Mouse (Mus musculus): ENCODE measurements at regions not wholly inside any gene's neighbourhood (a gene's known extent, or its start where the extent isn't known, plus 50 kb on each side); places are given as distances from the start of the nearest gene placed in this dataset.

GRCm38 (mm10) chr7:111164994-111165393 is 82.2 kb upstream of the Eif4g2 start:
- DNase-seq = no peak

- no peak for DNase-seq
Observed at GRCm38 (mm10) chr7:111164276-111164675, 81.4 kb upstream of the Eif4g2 start.

GRCm38 (mm10) chr7:111163861-111164260 is 81.0 kb upstream of the Eif4g2 start:
- no peak for DNase-seq

- no peak for DNase-seq
Observed at GRCm38 (mm10) chr7:111163321-111163720, 80.5 kb upstream of the Eif4g2 start.

GRCm38 (mm10) chr7:111158791-111159286 is 76.0 kb upstream of the Eif4g2 start:
- no peak for DNase-seq

GRCm38 (mm10) chr7:111157754-111158325 is 75.0 kb upstream of the Eif4g2 start:
- no peak for DNase-seq

GRCm38 (mm10) chr7:111157287-111157686 is 74.5 kb upstream of the Eif4g2 start:
- DNase-seq = peak; percentile 22

GRCm38 (mm10) chr7:111156472-111157231 is 73.8 kb upstream of the Eif4g2 start:
- peak; percentile 20 for DNase-seq

GRCm38 (mm10) chr7:111155995-111156394 is 73.2 kb upstream of the Eif4g2 start:
- DNase-seq = no peak

- no peak for DNase-seq
Observed at GRCm38 (mm10) chr7:111154217-111154616, 71.4 kb upstream of the Eif4g2 start.

GRCm38 (mm10) chr7:111150540-111150939 is 67.7 kb upstream of the Eif4g2 start:
- no peak for DNase-seq

GRCm38 (mm10) chr7:111150115-111150514 is 67.3 kb upstream of the Eif4g2 start:
- DNase-seq = no peak

- DNase-seq = no peak
Observed at GRCm38 (mm10) chr7:111147593-111147992, 64.8 kb upstream of the Eif4g2 start.

GRCm38 (mm10) chr7:111146670-111147069 is 63.8 kb upstream of the Eif4g2 start:
- no peak for DNase-seq

GRCm38 (mm10) chr7:111144216-111144615 is 61.4 kb upstream of the Eif4g2 start:
- DNase-seq = no peak

GRCm38 (mm10) chr7:111141285-111141965 is 58.6 kb upstream of the Eif4g2 start:
- DNase-seq = no peak

- no peak for DNase-seq
Observed at GRCm38 (mm10) chr7:111138038-111138437, 55.2 kb upstream of the Eif4g2 start.

- DNase-seq = no peak
Observed at GRCm38 (mm10) chr7:111136066-111136639, 53.3 kb upstream of the Eif4g2 start.

- no peak for DNase-seq
Observed at GRCm38 (mm10) chr7:111134496-111134895, 51.7 kb upstream of the Eif4g2 start.
